Mouse (Mus musculus): Measurements from ENCODE around the gene Pla2g2f.

DNA sequence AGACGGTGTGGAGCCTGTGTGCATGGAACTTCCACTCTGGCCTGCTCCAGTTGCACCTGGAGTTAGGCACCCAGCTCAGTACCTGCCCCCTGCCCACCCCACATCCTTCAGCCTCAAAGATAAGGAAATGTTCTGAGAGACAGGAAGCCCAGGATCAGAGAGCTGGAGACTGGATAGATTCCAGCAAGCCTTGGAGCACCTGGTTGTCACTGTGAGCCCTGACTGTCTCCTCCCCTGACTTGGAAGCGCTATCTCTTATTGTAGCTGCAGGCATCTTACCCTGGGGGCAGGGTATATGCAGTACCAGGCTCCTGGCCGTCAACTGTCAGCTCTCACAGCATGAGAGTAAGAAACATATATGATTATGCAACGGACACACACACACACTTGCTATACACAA lies 2.0 kb downstream of the Pla2g2f start:
- TF ChIP-seq CTCF (IDR thresholded peaks at IDR 0.05; ENCODE audit: low read depth): no peak
- TF ChIP-seq EP300 (IDR thresholded peaks at IDR 0.05; ENCODE audit: low read depth): no peak

Measured in liver, embryonic 14.5 days (tissue).